Mouse (Mus musculus) C2C12 (cell line): ENCODE measurements around the gene Ccdc18.

ENCODE experiments used
- CEBPB ChIP-seq: IDR thresholded peaks from one replicate; pipeline ENCODE4 v1.6.1; 2011; ENCODE audit warnings: low read depth, mild to moderate bottlenecking, control low read depth, moderate library complexity
- CTCF ChIP-seq: IDR thresholded peaks from one replicate; pipeline ENCODE4 v1.5.1; 2011; ENCODE audit not compliant: control insufficient read depth, insufficient read depth, insufficient read length
- MAX ChIP-seq: IDR thresholded peaks from one replicate; pipeline ENCODE4 v1.6.1; 2011; ENCODE audit warnings: mild to moderate bottlenecking, control low read depth
- USF1 ChIP-seq: IDR thresholded peaks from one replicate; pipeline ENCODE4 v1.6.1; 2011; ENCODE audit warnings: low read depth, mild to moderate bottlenecking, control low read depth, moderate library complexity

GRCm38 (mm10) chr5:108206008-108206407 lies 73.3 kb downstream of the Ccdc18 start:
- TF ChIP-seq USF1 (no peak), CTCF (no peak), MAX (no peak), CEBPB (no peak)
